Mouse (Mus musculus) neutrophil, adult 5-6 weeks (primary cell): ENCODE measurements around the gene Gm17482. TPM values are rescaled to one million over a fixed set of nuclear protein-coding genes. Genes with fewer than 3 reads are reported as not detected.

Source experiments
- ATAC-seq: fragments of 151-379, 151-347 bp; 2 replicates; pipeline ENCODE4 v1.8.0; 2017; ENCODE audit warnings: mild to moderate bottlenecking, moderate TSS enrichment; ENCODE audit not compliant: insufficient number of reproducible peaks, poor library complexity, low FRiP score, severe bottlenecking; ENCODE audit errors: extremely low read depth
- total RNA-seq: library from RNA; stranded (forward); fragments of 200-1000 nt; gene quantifications from 2 replicates; pipeline ENCODE4 v1.2.3, GENCODE M21; 2017

The Gm17482 gene
- total RNA-seq, 1 experiment from 2014 or later: not detected

- ATAC-seq: no peak
Measured at GRCm38 (mm10) chr6:115241131-115241699, 14.1 kb downstream of the Gm17482 start.

- no peak for ATAC-seq
Measured at GRCm38 (mm10) chr6:115241939-115242338, 14.8 kb downstream of the Gm17482 start.

- ATAC-seq: no peak
Measured at GRCm38 (mm10) chr6:115244222-115244621, 17.1 kb downstream of the Gm17482 start.

GRCm38 (mm10) chr6:115245500-115246058 lies 18.4 kb downstream of the Gm17482 start:
- ATAC-seq: no peak

- no peak for ATAC-seq
Measured at GRCm38 (mm10) chr6:115251531-115251985, 24.4 kb downstream of the Gm17482 start.

GRCm38 (mm10) chr6:115252099-115252873 lies 25.1 kb downstream of the Gm17482 start, which contains the start of gene Timp4:
Gene Timp4 (minus strand): TSS chr6:115252205.
- no peak for ATAC-seq

GRCm38 (mm10) chr6:115255171-115255570 lies 28.0 kb downstream of the Gm17482 start:
- ATAC-seq: no peak

GRCm38 (mm10) chr6:115260507-115260906 lies 33.4 kb downstream of the Gm17482 start:
- no peak for ATAC-seq

GRCm38 (mm10) chr6:115266791-115267190 lies 39.6 kb downstream of the Gm17482 start:
- no peak for ATAC-seq

GRCm38 (mm10) chr6:115267916-115268315 lies 40.8 kb downstream of the Gm17482 start:
- no peak for ATAC-seq

GRCm38 (mm10) chr6:115268551-115269385 lies 41.6 kb downstream of the Gm17482 start:
- no peak for ATAC-seq

GRCm38 (mm10) chr6:115269561-115269960 lies 42.4 kb downstream of the Gm17482 start:
- ATAC-seq: no peak

- ATAC-seq: no peak
Measured at GRCm38 (mm10) chr6:115270085-115270484, 42.9 kb downstream of the Gm17482 start.

- ATAC-seq: no peak
Measured at GRCm38 (mm10) chr6:115271326-115271725, 44.2 kb downstream of the Gm17482 start.

GRCm38 (mm10) chr6:115271866-115272271 lies 44.7 kb downstream of the Gm17482 start:
- ATAC-seq: no peak

- no peak for ATAC-seq
Measured at GRCm38 (mm10) chr6:115273346-115273745, 46.2 kb downstream of the Gm17482 start.

- ATAC-seq: no peak
Measured at GRCm38 (mm10) chr6:115274705-115275104, 47.6 kb downstream of the Gm17482 start.

- no peak for ATAC-seq
Measured at GRCm38 (mm10) chr6:115275116-115275815, 48.1 kb downstream of the Gm17482 start.

- ATAC-seq: no peak
Measured at GRCm38 (mm10) chr6:115278086-115278485, 50.9 kb downstream of the Gm17482 start.
